Mouse (Mus musculus) regulatory T cell (primary cell): ENCODE measurements at regions not wholly inside any gene's neighbourhood (a gene's known extent, or its start where the extent isn't known, plus 50 kb on each side); places are given as distances from the start of the nearest gene placed in this dataset.
"Not testable (repeated sequence)": the region's sequence is repeated elsewhere in the genome, so short reads cannot be mapped to it uniquely, and the experiment has no call there.

ENCODE experiments used
- in situ Hi-C: fragments of 300-600 bp; cut with MboI, MseI; formaldehyde crosslinking; loops from one replicate; pipeline ENCODE4 v1.15.1; 2025; ENCODE audit warnings: high pct_unique_total_duplicates

GRCm38 (mm10) chr3:72377387-72377786, 590.3 kb downstream of the Sis start:
- in situ Hi-C loops: no loop called here

- in situ Hi-C loops: not testable (repeated sequence)
These were observed 607.8 kb downstream of the Sis start for GRCm38 (mm10) chr3:72359906-72360305.

GRCm38 (mm10) chr3:72328066-72328465, 639.6 kb downstream of the Sis start:
- in situ Hi-C loops: loop anchor here (10.0 kb wide), 1 partner anchor 473 kb away; no protein-coding TSS in a partner anchor

GRCm38 (mm10) chr3:72323877-72324276, 643.8 kb downstream of the Sis start:
- in situ Hi-C loops: loop anchor here (10.0 kb wide), 1 partner anchor 469 kb away; no protein-coding TSS in a partner anchor

- in situ Hi-C loops: no loop called here
These were observed 663.0 kb downstream of the Sis start for GRCm38 (mm10) chr3:72304654-72305053.
